In genomic region chr5:84655171-84655570, GRCm38 (mm10) we compare ENCODE assay signal across 26 mouse cellular contexts.
DNase-seq lines count a peak whose midpoint lies in the region; ATAC-seq and TF ChIP-seq lines count a peak whose summit lies in the region.
"Had no signal": no experiment of that assay in that cellular context is flagged by ENCODE, and none has a peak within 500 bp of the region (broad histone marks: within the 10 kb centered on the region; RNA-seq: fewer than 3 reads in every experiment).

No protein-coding gene starts in this region.

- H3K4me2 ChIP-seq in forebrain, embryonic 15.5 days (replicated peaks): no peak overlapping the region
- H3K4me2 ChIP-seq in midbrain, embryonic 12.5 days (replicated peaks): no peak overlapping the region
- H3K4me2 ChIP-seq: embryonic facial prominence, embryonic 13.5 days; heart, embryonic 11.5 days; hindbrain, embryonic 12.5 days; hindbrain, embryonic 15.5 days had no signal

- H3K27ac ChIP-seq in forebrain, embryonic 15.5 days (replicated peaks): no peak overlapping the region
- H3K27ac ChIP-seq in forebrain, embryonic 10.5 days: no peak overlapping the region
- no peak overlapping the region for H3K27ac ChIP-seq in layer of hippocampus, adult 2 months
- no peak overlapping the region for H3K27ac ChIP-seq in midbrain, embryonic 12.5 days (replicated peaks)
- no peak overlapping the region for H3K27ac ChIP-seq in midbrain, embryonic 10.5 days (replicated peaks)
- H3K27ac ChIP-seq: embryonic facial prominence, embryonic 10.5 days; embryonic facial prominence, embryonic 13.5 days; gastrocnemius, adult 2 months; hindbrain, embryonic 12.5 days; hindbrain, embryonic 15.5 days had no signal

- ATAC-seq in forebrain, embryonic 15.5 days (replicated peaks): peak; percentile 64; the same call in 1 of the 2 replicates
- 0 out of 2 replicates have a peak, but pooled peaks have one; percentile 9 for ATAC-seq in midbrain, embryonic 12.5 days (ENCODE audit: low FRiP score, low read depth)
- ATAC-seq: intestine, postnatal 0 days had no signal

- no peaks in the 10 kb centered on the region for H3K27me3 ChIP-seq in forebrain, embryonic 15.5 days
- no peaks in the 10 kb centered on the region for H3K27me3 ChIP-seq in forebrain, embryonic 10.5 days (ENCODE audit: poor library complexity, severe bottlenecking)
- no peaks in the 10 kb centered on the region for H3K27me3 ChIP-seq in midbrain, embryonic 12.5 days
- H3K27me3 ChIP-seq in midbrain, embryonic 10.5 days (ENCODE audit: low read depth, poor library complexity, severe bottlenecking): no peaks in the 10 kb centered on the region
- H3K27me3 ChIP-seq: embryonic facial prominence, embryonic 13.5 days; hindbrain, embryonic 12.5 days; hindbrain, embryonic 15.5 days had no signal

- H3K4me3 ChIP-seq in forebrain, embryonic 15.5 days: no peak overlapping the region
- no peak overlapping the region for H3K4me3 ChIP-seq in forebrain, embryonic 10.5 days
- H3K4me3 ChIP-seq in layer of hippocampus, adult 2 months: no peak overlapping the region
- no peak overlapping the region for H3K4me3 ChIP-seq in midbrain, embryonic 12.5 days
- H3K4me3 ChIP-seq in midbrain, embryonic 10.5 days: no peak overlapping the region
- H3K4me3 ChIP-seq: embryonic facial prominence, embryonic 10.5 days; embryonic facial prominence, embryonic 13.5 days; erythroblast, embryonic 14.5 days; gastrocnemius, adult 2 months; hindbrain, embryonic 12.5 days; hindbrain, embryonic 15.5 days had no signal

- H3K9ac ChIP-seq in forebrain, embryonic 15.5 days (replicated peaks): no peak overlapping the region
- H3K9ac ChIP-seq in midbrain, embryonic 12.5 days (replicated peaks): no peak overlapping the region
- H3K9ac ChIP-seq: embryonic facial prominence, embryonic 13.5 days; hindbrain, embryonic 12.5 days; hindbrain, embryonic 15.5 days had no signal

- no peak for DNase-seq in forebrain, embryonic 10.5 days (ENCODE audit: extremely low spot score, low spot score)
- DNase-seq in layer of hippocampus, adult 2 months (ENCODE audit: low spot score in 2 of 2): peak; percentile 26 to 46
- no peak for DNase-seq in layer of hippocampus, adult 11-12 months (ENCODE audit: low spot score)
- DNase-seq in midbrain, embryonic 10.5 days (ENCODE audit: low spot score): no peak
- peak; percentile 31 for DNase-seq in telencephalon, adult 2 months (ENCODE audit: low read depth, low spot score)
- no peak for DNase-seq in cerebellum, adult 11 months
- DNase-seq: adrenal gland, adult 2 months; adrenal gland, postnatal 14 days; B cell, adult 2 months; cerebellum, adult 11-12 months; cerebellum, adult 8-10 months; cerebellum, postnatal 10 days; cerebellum, postnatal 36 days; embryo, embryonic 11 days; gastrocnemius, adult 2 months; gastrocnemius, postnatal 14 days; heart, adult 11 months had no signal

- TF ChIP-seq CTCF in layer of hippocampus, adult 2 months (conservative IDR thresholded peaks at IDR 0.05): no peak

- no peaks in the 10 kb centered on the region for H3K9me3 ChIP-seq in forebrain, embryonic 15.5 days
- H3K9me3 ChIP-seq in forebrain, embryonic 10.5 days: no peaks in the 10 kb centered on the region
- no peaks in the 10 kb centered on the region for H3K9me3 ChIP-seq in midbrain, embryonic 12.5 days
- no peaks in the 10 kb centered on the region for H3K9me3 ChIP-seq in midbrain, embryonic 10.5 days (replicated peaks)
- H3K9me3 ChIP-seq: embryonic facial prominence, embryonic 10.5 days; embryonic facial prominence, embryonic 13.5 days; hindbrain, embryonic 12.5 days; hindbrain, embryonic 15.5 days had no signal

- H3K36me3 ChIP-seq in forebrain, embryonic 15.5 days: no peaks in the 10 kb centered on the region
- H3K36me3 ChIP-seq in forebrain, embryonic 10.5 days (replicated peaks): no peaks in the 10 kb centered on the region
- H3K36me3 ChIP-seq in midbrain, embryonic 12.5 days: no peaks in the 10 kb centered on the region
- H3K36me3 ChIP-seq in midbrain, embryonic 10.5 days: no peaks in the 10 kb centered on the region
- H3K36me3 ChIP-seq: embryonic facial prominence, embryonic 10.5 days; embryonic facial prominence, embryonic 13.5 days; hindbrain, embryonic 12.5 days; hindbrain, embryonic 15.5 days had no signal

- H3K4me1 ChIP-seq in forebrain, embryonic 15.5 days: peaks cover 7% of the 10 kb centered on the region
- no peaks in the 10 kb centered on the region for H3K4me1 ChIP-seq in forebrain, embryonic 10.5 days
- no peaks in the 10 kb centered on the region for H3K4me1 ChIP-seq in midbrain, embryonic 12.5 days
- no peaks in the 10 kb centered on the region for H3K4me1 ChIP-seq in midbrain, embryonic 10.5 days
- H3K4me1 ChIP-seq: embryonic facial prominence, embryonic 10.5 days; embryonic facial prominence, embryonic 13.5 days; hindbrain, embryonic 12.5 days; hindbrain, embryonic 15.5 days had no signal

Comparison
In these comparisons a context has a peak if more than half of its experiments do, and no peak if none do; other contexts are left out.
1. DNase-seq: peak in layer of hippocampus, adult 2 months (2 of 2) and telencephalon, adult 2 months (single experiment); none in forebrain, embryonic 10.5 days (single experiment), layer of hippocampus, adult 11-12 months (single experiment), midbrain, embryonic 10.5 days (single experiment) and cerebellum, adult 11 months (single experiment).